In genomic region chr11:74421151-74421550, GRCm38 (mm10) we compare ENCODE assay signal across 41 mouse cellular contexts. TPM values are rescaled to one million over a fixed set of nuclear protein-coding genes. Genes with fewer than 3 reads are reported as not detected.
"Had no signal": no experiment of that assay in that cellular context is flagged by ENCODE, and none has a peak within 500 bp of the region (broad histone marks: within the 10 kb centered on the region; RNA-seq: fewer than 3 reads in every experiment).

No protein-coding gene starts in this region.

- H3K4me3 ChIP-seq: heart, embryonic 13.5 days; heart, embryonic 15.5 days; hindbrain, embryonic 13.5 days; hindbrain, embryonic 15.5 days; intestine, embryonic 15.5 days; layer of hippocampus, adult 2 months; left cerebral cortex, adult 2 months; limb, embryonic 13.5 days; limb, embryonic 15.5 days; liver, embryonic 12.5 days had no signal

- H3K9me3 ChIP-seq: heart, embryonic 13.5 days; heart, embryonic 15.5 days; hindbrain, embryonic 13.5 days; hindbrain, embryonic 15.5 days; intestine, embryonic 15.5 days; limb, embryonic 13.5 days; limb, embryonic 15.5 days; liver, embryonic 12.5 days had no signal

- H3K36me3 ChIP-seq: heart, embryonic 15.5 days; hindbrain, embryonic 13.5 days; hindbrain, embryonic 15.5 days; intestine, embryonic 15.5 days; limb, embryonic 13.5 days; limb, embryonic 15.5 days; liver, embryonic 12.5 days had no signal

- H3K27me3 ChIP-seq: heart, embryonic 13.5 days; heart, embryonic 15.5 days; hindbrain, embryonic 13.5 days; hindbrain, embryonic 15.5 days; intestine, embryonic 15.5 days; limb, embryonic 15.5 days; liver, embryonic 12.5 days had no signal

- H3K9ac ChIP-seq: heart, embryonic 13.5 days; heart, embryonic 15.5 days; hindbrain, embryonic 13.5 days; hindbrain, embryonic 15.5 days; intestine, embryonic 15.5 days; limb, embryonic 13.5 days; limb, embryonic 15.5 days; liver, embryonic 12.5 days; liver, embryonic 14.5 days had no signal

- H3K27ac ChIP-seq: heart, embryonic 13.5 days; heart, embryonic 15.5 days; hindbrain, embryonic 13.5 days; hindbrain, embryonic 15.5 days; hindbrain, postnatal 0 days; intestine, embryonic 15.5 days; layer of hippocampus, adult 2 months; left cerebral cortex, adult 2 months; limb, embryonic 13.5 days; limb, embryonic 15.5 days; liver, embryonic 12.5 days; liver, embryonic 14.5 days had no signal

- DNase-seq: gastrocnemius, postnatal 14 days; gastrocnemius, postnatal 36 days; heart, adult 18-20 months; heart, postnatal 14 days; heart, postnatal 36 days; kidney, adult 18-20 months; kidney, adult 8-10 months; kidney, postnatal 10 days; kidney, postnatal 25 days; kidney, postnatal 4 days; left cerebral cortex, postnatal 4 days had no signal

- H3K4me1 ChIP-seq: heart, embryonic 13.5 days; heart, embryonic 15.5 days; hindbrain, embryonic 13.5 days; hindbrain, embryonic 15.5 days; intestine, embryonic 15.5 days; limb, embryonic 15.5 days; liver, embryonic 12.5 days had no signal

RNA-seq across cellular contexts. Expression of gene Olfr412, which starts 59.3 kb away (rescaled TPM):
- total RNA-seq: gastrocnemius, adult 18-20 months; gastrocnemius, adult 8-10 months; gastrocnemius, postnatal 14 days; gastrocnemius, postnatal 36 days; heart, adult 18-20 months; heart, postnatal 14 days; heart, postnatal 36 days; hematopoietic stem cell, adult 5-6 weeks; hindbrain, postnatal 0 days; layer of hippocampus, adult 2 months; layer of hippocampus, postnatal 10 days; layer of hippocampus, postnatal 25 days; left cerebral cortex, adult 2 months; left cerebral cortex, postnatal 10 days; left cerebral cortex, postnatal 25 days; left cerebral cortex, postnatal 4 days; liver, adult 2 months had no signal
- polyA plus RNA-seq: frontal cortex, adult 2 months; gonadal fat pad, adult 2 months; heart, embryonic 11.5 days; heart, embryonic 13.5 days; heart, embryonic 15.5 days; heart, postnatal 0 days; hindbrain, embryonic 11.5 days; hindbrain, embryonic 13.5 days; hindbrain, embryonic 15.5 days; hindbrain, postnatal 0 days; inflammation-experienced regulatory T-cells, adult 6 months; intestine, embryonic 15.5 days; intestine, postnatal 0 days; kidney, embryonic 14.5 days; kidney, embryonic 16.5 days; limb, embryonic 11.5 days; limb, embryonic 13.5 days; limb, embryonic 15.5 days; liver, adult 2 months; liver, embryonic 12.5 days; liver, embryonic 14.5 days had no signal
